Mouse (Mus musculus) limb, embryonic 10.5 days (tissue): ENCODE measurements at regions not wholly inside any gene's neighbourhood (a gene's known extent, or its start where the extent isn't known, plus 50 kb on each side); places are given as distances from the start of the nearest gene placed in this dataset.

Experiments
- DNase-seq: peaks from one replicate; pipeline ENCODE4 v3.0.0-alpha.2; 2017; ENCODE audit warnings: low spot score
- H3K27ac ChIP-seq: fragments of 300-500 bp; sonication (generic); 2 replicates; pipeline ENCODE4 v1.5.1; 2016; ENCODE audit warnings: mild to moderate bottlenecking
- H3K27me3 ChIP-seq: fragments of 300-500 bp; sonication (generic); 2 replicates; pipeline ENCODE4 v1.6.1; 2016; ENCODE audit warnings: low read depth, mild to moderate bottlenecking; ENCODE audit not compliant: poor library complexity, severe bottlenecking
- H3K36me3 ChIP-seq: fragments of 300-500 bp; sonication (generic); 2 replicates; pipeline ENCODE4 v1.6.1; 2016; ENCODE audit warnings: mild to moderate bottlenecking, moderate library complexity
- H3K4me1 ChIP-seq: fragments of 300-500 bp; sonication (generic); 2 replicates; pipeline ENCODE4 v1.6.1; 2016
- H3K4me3 ChIP-seq: fragments of 300-500 bp; sonication (generic); 2 replicates; pipeline ENCODE4 v1.5.1; 2016; ENCODE audit warnings: mild to moderate bottlenecking, moderate library complexity
- H3K9me3 ChIP-seq: fragments of 300-500 bp; sonication (generic); replicated peaks from 2 replicates; pipeline ENCODE4 v1.6.1; 2016; ENCODE audit warnings: mild to moderate bottlenecking
- WGBS: fragments of 180-500 bp; shearing (Covaris S2); methylation state at CpG from one replicate; pipeline ENCODE4 v1.1.7; 2016; 5-methylcytosine and 5-hydroxymethylcytosine counted together

GRCm38 (mm10) chr7:67443666-67444065 lies 71.0 kb upstream of the Mef2a start:
- H3K36me3 ChIP-seq: no peaks in the 10 kb centered on the region
- WGBS: 62% methylated on average over 3 of the region's 3 CpGs
- H3K4me3 ChIP-seq: no peak overlapping the region
- DNase-seq: no peak
- H3K4me1 ChIP-seq: peaks cover 46% of the 10 kb centered on the region
- H3K9me3 ChIP-seq: no peaks in the 10 kb centered on the region
- no peak overlapping the region for H3K27ac ChIP-seq
- no peaks in the 10 kb centered on the region for H3K27me3 ChIP-seq

- peak; percentile 50 for DNase-seq
- peaks cover 46% of the 10 kb centered on the region for H3K4me1 ChIP-seq
- 31% methylated on average over 12 of the region's 12 CpGs for WGBS
- no peaks in the 10 kb centered on the region for H3K36me3 ChIP-seq
- no peaks in the 10 kb centered on the region for H3K9me3 ChIP-seq
- H3K27me3 ChIP-seq: no peaks in the 10 kb centered on the region
- H3K4me3 ChIP-seq: peak overlapping the region; percentile 23; the same call in 1 of the 2 replicates
- H3K27ac ChIP-seq: peak overlapping the region; percentile 72
Measured at GRCm38 (mm10) chr7:67443001-67443555, 70.4 kb upstream of the Mef2a start.

- Histone ChIP-seq H3K9me3 (no peaks in the 10 kb centered on the region), H3K4me3 (no peak overlapping the region), H3K36me3 (no peaks in the 10 kb centered on the region), H3K27me3 (no peaks in the 10 kb centered on the region), H3K4me1 (peaks cover 46% of the 10 kb centered on the region), H3K27ac (0 out of 2 replicates have a peak overlapping the region, but pooled peaks have one; percentile 7)
- 69% methylated on average over 7 of the region's 7 CpGs for WGBS
- DNase-seq: no peak
Measured at GRCm38 (mm10) chr7:67442284-67442683, 69.6 kb upstream of the Mef2a start.

- DNase-seq: no peak
- peaks cover 43% of the 10 kb centered on the region for H3K4me1 ChIP-seq
Measured at GRCm38 (mm10) chr7:67440806-67441205, 68.1 kb upstream of the Mef2a start.

GRCm38 (mm10) chr7:67437216-67438006 lies 64.8 kb upstream of the Mef2a start:
- H3K27ac ChIP-seq: no peak overlapping the region
- peaks cover 10% of the 10 kb centered on the region for H3K4me1 ChIP-seq
- H3K9me3 ChIP-seq: no peaks in the 10 kb centered on the region
- H3K27me3 ChIP-seq: no peaks in the 10 kb centered on the region
- H3K4me3 ChIP-seq: no peak overlapping the region
- H3K36me3 ChIP-seq: no peaks in the 10 kb centered on the region
- 76% methylated on average over 8 of the region's 8 CpGs for WGBS
- no peak for DNase-seq

More at GRCm38 (mm10) chr7:67440806-67441205, 68.1 kb upstream of the Mef2a start:
- 94% methylated on average over 8 of the region's 8 CpGs for WGBS
- Histone ChIP-seq H3K4me3 (no peak overlapping the region), H3K9me3 (no peaks in the 10 kb centered on the region), H3K36me3 (no peaks in the 10 kb centered on the region), H3K27me3 (no peaks in the 10 kb centered on the region), H3K27ac (no peak overlapping the region)

GRCm38 (mm10) chr7:67435643-67436339 lies 63.1 kb upstream of the Mef2a start:
- 87% methylated on average over 11 of the region's 11 CpGs for WGBS
- no peaks in the 10 kb centered on the region for H3K27me3 ChIP-seq
- no peaks in the 10 kb centered on the region for H3K36me3 ChIP-seq
- H3K27ac ChIP-seq: no peak overlapping the region
- no peak for DNase-seq
- H3K4me3 ChIP-seq: no peak overlapping the region
- no peaks in the 10 kb centered on the region for H3K9me3 ChIP-seq
- H3K4me1 ChIP-seq: peaks cover 6% of the 10 kb centered on the region; the same call in 1 of the 2 replicates

- no peak overlapping the region for H3K27ac ChIP-seq
- no peaks in the 10 kb centered on the region for H3K27me3 ChIP-seq
- no peak overlapping the region for H3K4me3 ChIP-seq
- H3K36me3 ChIP-seq: no peaks in the 10 kb centered on the region
- 87% methylated on average over 7 of the region's 7 CpGs for WGBS
- no peaks in the 10 kb centered on the region for H3K9me3 ChIP-seq
- H3K4me1 ChIP-seq: no peaks in the 10 kb centered on the region; the same call in 1 of the 2 replicates
- DNase-seq: no peak
Measured at GRCm38 (mm10) chr7:67430987-67431386, 58.3 kb upstream of the Mef2a start.

GRCm38 (mm10) chr7:67430041-67430440 lies 57.4 kb upstream of the Mef2a start:
- 92% methylated on average over 4 of the region's 4 CpGs for WGBS
- no peaks in the 10 kb centered on the region for H3K36me3 ChIP-seq
- no peaks in the 10 kb centered on the region for H3K9me3 ChIP-seq
- no peak overlapping the region for H3K27ac ChIP-seq
- no peak for DNase-seq
- H3K4me3 ChIP-seq: no peak overlapping the region
- H3K4me1 ChIP-seq: no peaks in the 10 kb centered on the region
- H3K27me3 ChIP-seq: no peaks in the 10 kb centered on the region

- Histone ChIP-seq H3K4me1 (no peaks in the 10 kb centered on the region), H3K36me3 (no peaks in the 10 kb centered on the region), H3K4me3 (no peak overlapping the region), H3K9me3 (no peaks in the 10 kb centered on the region), H3K27me3 (no peaks in the 10 kb centered on the region), H3K27ac (no peak overlapping the region)
- WGBS: 94% methylated on average over 28 of the region's 28 CpGs
- no peak for DNase-seq
Measured at GRCm38 (mm10) chr7:67429008-67429873, 56.6 kb upstream of the Mef2a start.

GRCm38 (mm10) chr7:67428388-67428787 lies 55.7 kb upstream of the Mef2a start:
- no peak for DNase-seq
- H3K9me3 ChIP-seq: no peaks in the 10 kb centered on the region
- no peaks in the 10 kb centered on the region for H3K4me1 ChIP-seq
- H3K27me3 ChIP-seq: no peaks in the 10 kb centered on the region
- WGBS: 88% methylated on average over 3 of the region's 3 CpGs
- no peak overlapping the region for H3K4me3 ChIP-seq
- H3K27ac ChIP-seq: no peak overlapping the region
- no peaks in the 10 kb centered on the region for H3K36me3 ChIP-seq

- Histone ChIP-seq H3K4me1 (peaks cover 8% of the 10 kb centered on the region; the same call in 1 of the 2 replicates), H3K36me3 (no peaks in the 10 kb centered on the region), H3K9me3 (no peaks in the 10 kb centered on the region), H3K27me3 (no peaks in the 10 kb centered on the region), H3K4me3 (no peak overlapping the region), H3K27ac (no peak overlapping the region)
- no peak for DNase-seq
Measured at GRCm38 (mm10) chr7:67426076-67426475, 53.4 kb upstream of the Mef2a start.

- Histone ChIP-seq H3K36me3 (no peaks in the 10 kb centered on the region), H3K27me3 (no peaks in the 10 kb centered on the region), H3K27ac (no peak overlapping the region), H3K4me1 (peaks cover 11% of the 10 kb centered on the region; the same call in 1 of the 2 replicates), H3K9me3 (no peaks in the 10 kb centered on the region), H3K4me3 (no peak overlapping the region)
- no peak for DNase-seq
- WGBS: 59% methylated on average over 1 of the region's 1 CpGs
Measured at GRCm38 (mm10) chr7:67425581-67425980, 52.9 kb upstream of the Mef2a start.
